Mouse (Mus musculus): ENCODE data around the gene Fam83g. TPM values are rescaled to one million over a fixed set of nuclear protein-coding genes. Genes with fewer than 3 reads are reported as not detected.
A peak's percentile ranks its signal among the peaks of the same experiment; 100 is the strongest.

Gene Fam83g
- total and polyA plus RNA-seq, 3 experiments: 19.1 to 63.7 (median 19.2) TPM

- H3K4me1 ChIP-seq (ENCODE audit: control insufficient read depth in 1 of 2, insufficient read depth in 2 of 2): peaks cover 32 to 48% of the 10 kb centered on the region in 2 experiments
- in situ Hi-C loops (cut with MboI; ENCODE audit: low pct_ligation_motif_present, low pct_unique_long_range_greater_than_20kb, low sequenced_read_pairs): no loop called here
Observed at GRCm38 (mm10) chr11:61657432-61657831, 26.5 kb upstream of the Fam83g start.

GRCm38 (mm10) chr11:61658360-61658922 is 25.4 kb upstream of the Fam83g start:
- Histone ChIP-seq H3K79me2 (replicated peaks; ENCODE audit: control insufficient read depth, extremely low read depth, insufficient read depth, poor library complexity, severe bottlenecking) (peaks cover 100% of the 10 kb centered on the region), H3K27me3 (replicated peaks) (no peaks in the 10 kb centered on the region), H3K4me1 (ENCODE audit: control insufficient read depth in 1 of 2, insufficient read depth in 2 of 2) (peaks cover 36 to 54% of the 10 kb centered on the region in 2 experiments), H3K27ac (ENCODE audit: insufficient read depth, low read depth) (peak overlapping the region; percentile 84), H3K9me3 (replicated peaks; ENCODE audit: low read length) (no peaks in the 10 kb centered on the region), H3K9ac (ENCODE audit: insufficient read depth, low read depth) (peak overlapping the region; percentile 100), H3K36me3 (replicated peaks in 1 of 2; ENCODE audit: control insufficient read depth in 1 of 2, insufficient read depth in 1 of 2, low read length in 1 of 2) (peaks cover 80 to 95% of the 10 kb centered on the region in 2 experiments), H3K4me3 (replicated peaks in 1 of 3; ENCODE audit: low read depth in 2 of 3, low read length in 2 of 3, poor library complexity in 1 of 3) (peak overlapping the region; percentile 46 to 99 (median 65)), H3K4me2 (ENCODE audit: insufficient read depth, low read depth, poor library complexity, severe bottlenecking) (peak overlapping the region; percentile 85)
- dilution Hi-C loops (cut with MboI; ENCODE audit: extremely low pct_ligation_motif_present, extremely low pct_unique_long_range_greater_than_20kb, low sequenced_read_pairs) (no loop called here), in situ Hi-C loops (cut with MboI; ENCODE audit: low pct_ligation_motif_present, low pct_unique_long_range_greater_than_20kb, low sequenced_read_pairs) (no loop called here)
- DNase-seq (ENCODE audit: extremely low read depth): peak; percentile 45
- peak; percentile 88 for TF ChIP-seq ZKSCAN1 (IDR thresholded peaks at IDR 0.05; ENCODE audit: borderline replicate concordance, low read depth, low read length)
- TF ChIP-seq CHD1 (IDR thresholded peaks at IDR 0.05; ENCODE audit: low read depth, low read length): no peak
- TF ChIP-seq RAD21 (IDR thresholded peaks at IDR 0.05; ENCODE audit: low read depth, low read length): no peak; the same call in none of the 2 replicates
- no peak for TF ChIP-seq JUN (IDR thresholded peaks at IDR 0.05; ENCODE audit: insufficient read depth, low read depth, low read length)
- TF ChIP-seq CTCF (conservative IDR thresholded peaks at IDR 0.05 in 1 of 2, IDR thresholded peaks at IDR 0.05 in 1 of 2; ENCODE audit: low read depth in 2 of 2, low read length in 2 of 2): peak in 1 of 2 experiments; percentile 51; a peak in 2 of 4 replicates
- no peak for TF ChIP-seq ETS1 (conservative IDR thresholded peaks at IDR 0.05; ENCODE audit: low read depth, low read length)
- 0 out of 2 replicates have a peak, but pooled peaks have one; percentile 30 for TF ChIP-seq HCFC1 (IDR thresholded peaks at IDR 0.05; ENCODE audit: low read depth, low read length)
- no peak; the same call in 1 of the 2 replicates for TF ChIP-seq ZMIZ1 (IDR thresholded peaks at IDR 0.05; ENCODE audit: low read depth, low read length)
- TF ChIP-seq TBP (conservative IDR thresholded peaks at IDR 0.05; ENCODE audit: low read depth, low read length): no peak
- no peak for TF ChIP-seq PAX5 (IDR thresholded peaks at IDR 0.05; ENCODE audit: low read length)
- TF ChIP-seq USF1 (IDR thresholded peaks at IDR 0.05; ENCODE audit: low read depth, low read length): no peak
- TF ChIP-seq POLR2A (IDR thresholded peaks at IDR 0.05; ENCODE audit: low read depth, low read length): peak; percentile 17
- no peak; the same call in 1 of the 2 replicates for TF ChIP-seq SIN3A (IDR thresholded peaks at IDR 0.05; ENCODE audit: low read length)
- no peak for TF ChIP-seq USF2 (conservative IDR thresholded peaks at IDR 0.05; ENCODE audit: low read depth, low read length)
- TF ChIP-seq UBTF (IDR thresholded peaks at IDR 0.05; ENCODE audit: low read depth, low read length): no peak
- peak; percentile 40 for TF ChIP-seq SMC3 (IDR thresholded peaks at IDR 0.05; ENCODE audit: low read depth, low read length)
- TF ChIP-seq MXI1 (IDR thresholded peaks at IDR 0.05; ENCODE audit: low read depth, low read length): peak; percentile 60; the same call in 1 of the 2 replicates
- 0 out of 2 replicates have a peak, but pooled peaks have one; percentile 21 for TF ChIP-seq MAZ (IDR thresholded peaks at IDR 0.05; ENCODE audit: low read depth, low read length)
- no peak for TF ChIP-seq EP300 (IDR thresholded peaks at IDR 0.05; ENCODE audit: low read length)

More at GRCm38 (mm10) chr11:61657432-61657831, 26.5 kb upstream of the Fam83g start:
- Histone ChIP-seq H3K4me2 (ENCODE audit: insufficient read depth, low read depth, poor library complexity, severe bottlenecking) (peak overlapping the region; percentile 85), H3K9me3 (replicated peaks; ENCODE audit: low read length) (no peaks in the 10 kb centered on the region), H3K79me2 (replicated peaks; ENCODE audit: control insufficient read depth, extremely low read depth, insufficient read depth, poor library complexity, severe bottlenecking) (peaks cover 99% of the 10 kb centered on the region), H3K27me3 (replicated peaks) (no peaks in the 10 kb centered on the region), H3K27ac (ENCODE audit: insufficient read depth, low read depth) (peak overlapping the region; percentile 84), H3K36me3 (replicated peaks in 1 of 2; ENCODE audit: control insufficient read depth in 1 of 2, insufficient read depth in 1 of 2, low read length in 1 of 2) (peaks cover 70 to 85% of the 10 kb centered on the region in 2 experiments), H3K9ac (ENCODE audit: insufficient read depth, low read depth) (peak overlapping the region; percentile 100; the same call in 1 of the 2 replicates), H3K4me3 (replicated peaks in 1 of 3; ENCODE audit: low read depth in 2 of 3, low read length in 2 of 3, poor library complexity in 1 of 3) (peak overlapping the region; percentile 65 to 99 (median 81))
- DNase-seq (ENCODE audit: extremely low read depth): peak; percentile 64
- TF ChIP-seq JUN (IDR thresholded peaks at IDR 0.05; ENCODE audit: insufficient read depth, low read depth, low read length) (no peak), CTCF (conservative IDR thresholded peaks at IDR 0.05 in 1 of 2, IDR thresholded peaks at IDR 0.05 in 1 of 2; ENCODE audit: low read depth in 2 of 2, low read length in 2 of 2) (0 out of 4 replicates have a peak, but pooled peaks of 1 of the 2 experiments have one; percentile 0), UBTF (IDR thresholded peaks at IDR 0.05; ENCODE audit: low read depth, low read length) (no peak), ELF1 (IDR thresholded peaks at IDR 0.05; ENCODE audit: low read depth, low read length) (peak; percentile 49; the same call in 1 of the 2 replicates), ZC3H11A (IDR thresholded peaks at IDR 0.05; ENCODE audit: low read depth, low read length) (no peak), IRF4 (IDR thresholded peaks at IDR 0.05; ENCODE audit: low read depth, low read length) (peak; percentile 62; the same call in 1 of the 2 replicates), JUND (conservative IDR thresholded peaks at IDR 0.05; ENCODE audit: low read depth, low read length) (no peak), MYC (IDR thresholded peaks at IDR 0.05; ENCODE audit: low read depth, low read length) (peak; percentile 94), NRF1 (IDR thresholded peaks at IDR 0.05; ENCODE audit: low read depth, low read length) (no peak), MAX (IDR thresholded peaks at IDR 0.05; ENCODE audit: low read length) (peak; percentile 92), MXI1 (IDR thresholded peaks at IDR 0.05; ENCODE audit: low read depth, low read length) (peak; percentile 74; the same call in 1 of the 2 replicates), ETS1 (conservative IDR thresholded peaks at IDR 0.05; ENCODE audit: low read depth, low read length) (peak; percentile 48), USF2 (conservative IDR thresholded peaks at IDR 0.05; ENCODE audit: low read depth, low read length) (no peak), SMC3 (IDR thresholded peaks at IDR 0.05; ENCODE audit: low read depth, low read length) (peak; percentile 24), TBP (conservative IDR thresholded peaks at IDR 0.05; ENCODE audit: low read depth, low read length) (peak; percentile 65; the same call in 1 of the 2 replicates), RCOR1 (conservative IDR thresholded peaks at IDR 0.05; ENCODE audit: low read depth, low read length) (no peak), SIN3A (IDR thresholded peaks at IDR 0.05; ENCODE audit: low read length) (peak; percentile 79), MEF2A (IDR thresholded peaks at IDR 0.05; ENCODE audit: borderline replicate concordance, low read depth, low read length) (peak; percentile 65; the same call in 1 of the 2 replicates), NELFE (IDR thresholded peaks at IDR 0.05; ENCODE audit: low read depth, low read length) (peak; percentile 44; the same call in 1 of the 2 replicates), TCF12 (IDR thresholded peaks at IDR 0.05; ENCODE audit: low read depth, low read length) (peak; percentile 84), ZNF384 (IDR thresholded peaks at IDR 0.05; ENCODE audit: low read depth, low read length) (peak; percentile 4; the same call in 1 of the 2 replicates), RAD21 (IDR thresholded peaks at IDR 0.05; ENCODE audit: low read depth, low read length) (no peak), ZKSCAN1 (IDR thresholded peaks at IDR 0.05; ENCODE audit: borderline replicate concordance, low read depth, low read length) (no peak), BHLHE40 (IDR thresholded peaks at IDR 0.05; ENCODE audit: low read depth, low read length) (peak; percentile 66; the same call in 1 of the 2 replicates), CHD1 (IDR thresholded peaks at IDR 0.05; ENCODE audit: low read depth, low read length) (no peak; the same call in 1 of the 2 replicates), MAZ (IDR thresholded peaks at IDR 0.05; ENCODE audit: low read depth, low read length) (no peak), EP300 (IDR thresholded peaks at IDR 0.05; ENCODE audit: low read length) (peak; percentile 68; the same call in 1 of the 2 replicates), USF1 (IDR thresholded peaks at IDR 0.05; ENCODE audit: low read depth, low read length) (no peak), POLR2AphosphoS2 (IDR thresholded peaks at IDR 0.05; ENCODE audit: low read depth, low read length) (no peak), ZMIZ1 (IDR thresholded peaks at IDR 0.05; ENCODE audit: low read depth, low read length) (peak; percentile 62; the same call in 1 of the 2 replicates)
- dilution Hi-C loops (cut with MboI; ENCODE audit: extremely low pct_ligation_motif_present, extremely low pct_unique_long_range_greater_than_20kb, low sequenced_read_pairs): no loop called here

Data from CH12.LX (cell line).